Mouse (Mus musculus): ENCODE measurements around the gene Gm20509. TPM values are rescaled to one million over a fixed set of nuclear protein-coding genes. Genes with fewer than 3 reads are reported as not detected.

Gene Gm20509
- polyA plus RNA-seq (2012; rRNA removed): not detected in 2 replicates

DNA sequence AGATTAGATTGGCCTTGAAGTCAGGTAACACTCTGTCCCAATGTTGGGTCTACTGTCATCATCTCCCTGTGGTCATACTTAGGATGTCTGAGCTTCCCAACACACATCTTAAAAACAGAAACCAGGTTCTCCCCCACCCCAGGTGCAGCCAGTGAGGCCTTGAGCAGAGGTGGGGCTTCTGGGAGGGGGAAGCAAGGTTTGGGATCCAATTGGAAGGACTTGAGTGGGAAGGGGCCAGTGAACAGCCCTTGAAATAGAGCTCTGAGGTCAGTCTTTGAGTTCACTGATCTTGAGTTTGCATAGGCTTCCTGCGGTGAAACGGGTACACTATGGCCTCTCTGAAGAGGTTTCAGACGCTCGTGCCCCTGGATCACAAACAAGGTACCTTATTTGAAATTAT lies at the start of gene Gm20509:
Gene Gm20509 (plus strand): TSS at position 290 of the 400 bp plus-strand sequence.

DNA sequence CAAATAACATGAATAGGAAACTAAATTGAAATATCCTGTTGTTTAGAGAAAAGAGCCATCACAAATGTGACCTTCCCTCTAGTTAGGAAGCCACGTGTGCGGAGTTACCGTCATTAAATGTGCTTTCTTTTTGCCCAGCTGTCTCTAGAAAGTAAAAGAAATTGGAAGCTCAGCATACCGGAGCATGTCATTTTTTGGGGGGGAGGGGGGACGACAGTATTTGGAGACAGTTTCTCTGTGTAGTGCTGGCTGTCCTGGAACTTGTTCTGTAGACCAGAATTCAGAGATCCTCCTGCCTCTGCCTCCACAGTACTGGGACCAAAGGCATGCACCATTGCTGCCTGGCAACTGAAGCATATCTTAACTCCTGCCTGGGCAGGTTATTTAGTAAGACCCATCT lies 734 bp upstream of the Gm20509 start, which contains the start of gene Khdc3:
Gene Khdc3 (plus strand): TSS at position 301 of the 400 bp plus-strand sequence.

GRCm38 (mm10) chr9:73112919-73113906 lies 10.9 kb downstream of the Gm20509 start, which contains the start of gene Rsl24d1:
Gene Rsl24d1, plus strand, starts transcription at chr9:73113426.

Other genes starting within 250 kb of the Gm20509 start
- gene Pygo1, start 176.8 kb upstream of the Gm20509 start, polyA plus RNA-seq (2012; rRNA removed): 0.20 and 0.23 TPM in 2 replicates
- gene Dyx1c1, start 143.7 kb upstream of the Gm20509 start, polyA plus RNA-seq (2012; rRNA removed): not detected in 2 replicates
- gene Gm44503, start 143.6 kb upstream of the Gm20509 start, polyA plus RNA-seq (2012; rRNA removed): not detected in 2 replicates
- 6.7 and 9.1 TPM in 2 replicates for gene Ccpg1os, start 117.1 kb upstream of the Gm20509 start, polyA plus RNA-seq (2012; rRNA removed)
- gene Ccpg1, start 117.0 kb upstream of the Gm20509 start, polyA plus RNA-seq (2012; rRNA removed): 4.8 and 5.4 TPM in 2 replicates
- gene Pigb, start 62.1 kb upstream of the Gm20509 start, polyA plus RNA-seq (2012; rRNA removed): 6.1 and 7.9 TPM in 2 replicates
- gene Rab27a, start 57.6 kb upstream of the Gm20509 start, polyA plus RNA-seq (2012; rRNA removed): 11.4 and 12.8 TPM in 2 replicates
- 0.69 and 1.2 TPM in 2 replicates for gene Khdc3, start 634 bp upstream of the Gm20509 start, polyA plus RNA-seq (2012; rRNA removed)
- gene Rsl24d1, start 11.0 kb downstream of the Gm20509 start, polyA plus RNA-seq (2012; rRNA removed): 6.4 and 7.3 TPM in 2 replicates